Mouse (Mus musculus): ENCODE data around the gene Sclt1. TPM values are rescaled to one million over a fixed set of nuclear protein-coding genes. Genes with fewer than 3 reads are reported as not detected.

Sclt1 gene
- polyA plus RNA-seq, 1 experiment = 2.1 TPM

DNA sequence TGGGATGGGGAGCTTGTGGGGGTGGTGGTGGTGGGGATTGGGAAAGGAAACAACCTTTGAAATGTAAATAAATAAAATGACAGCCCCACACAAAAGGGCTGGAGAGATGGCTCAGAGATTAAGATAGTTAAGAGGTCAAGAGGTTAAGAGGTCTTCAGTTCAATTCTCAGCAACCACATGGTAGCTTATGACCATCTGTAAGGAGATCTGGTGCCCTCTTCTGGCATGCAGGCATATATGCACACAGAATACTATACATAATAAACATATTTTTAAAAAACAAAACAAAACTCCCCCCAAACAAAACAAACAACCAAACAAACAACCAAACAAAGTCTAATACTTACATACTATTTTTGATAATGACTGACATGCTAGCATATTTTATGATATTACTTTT, 67.5 kb downstream of the Sclt1 start:
- no peaks in the 10 kb centered on the region for H3K36me3 ChIP-seq (ENCODE audit: control insufficient read depth, insufficient read depth)

DNA sequence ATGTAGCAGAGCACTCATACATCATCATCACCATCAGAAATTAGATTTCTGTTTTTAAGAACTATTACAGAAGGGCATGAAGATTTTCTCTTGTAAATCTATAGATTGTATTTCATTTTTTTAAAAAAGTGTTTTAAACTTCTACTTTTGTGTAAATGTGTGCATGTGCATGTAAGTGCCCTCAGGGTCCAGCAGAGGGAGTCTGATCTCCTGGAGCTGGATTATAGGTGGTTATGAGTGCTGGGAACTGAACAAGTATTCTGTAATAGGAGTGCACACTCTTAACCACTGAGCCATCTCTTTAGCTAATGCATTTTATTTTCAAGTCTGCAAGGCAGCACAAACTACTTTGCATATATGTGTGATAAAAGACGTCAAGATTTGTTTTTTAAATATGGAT, 86.7 kb downstream of the Sclt1 start:
- no peaks in the 10 kb centered on the region for H3K27me3 ChIP-seq (ENCODE audit: control insufficient read depth, insufficient read depth, insufficient read length)
- TF ChIP-seq MYOG (IDR thresholded peaks at IDR 0.05; ENCODE audit: control insufficient read depth, extremely low read depth, insufficient read length) = no peak
- TF ChIP-seq CEBPB (IDR thresholded peaks at IDR 0.05; ENCODE audit: low read depth) = no peak
- TF ChIP-seq CTCF (IDR thresholded peaks at IDR 0.05; ENCODE audit: control insufficient read depth, insufficient read depth, insufficient read length) = no peak
- TF ChIP-seq MAX (IDR thresholded peaks at IDR 0.05) = no peak
- no peak for TF ChIP-seq MYOD1 (IDR thresholded peaks at IDR 0.05; ENCODE audit: control insufficient read depth, insufficient read length, low read depth)
- no peak for TF ChIP-seq USF1 (IDR thresholded peaks at IDR 0.05; ENCODE audit: low read depth)
- peaks cover 17% of the 10 kb centered on the region for H3K36me3 ChIP-seq (ENCODE audit: control insufficient read depth, insufficient read depth)
- H3K79me3 ChIP-seq (ENCODE audit: low read depth) = no peaks in the 10 kb centered on the region
- H3ac ChIP-seq (ENCODE audit: control insufficient read depth, insufficient read length, low read depth) = no peak overlapping the region
- H3K4me3 ChIP-seq (ENCODE audit: insufficient read depth, poor library complexity, severe bottlenecking) = no peak overlapping the region
- no peaks in the 10 kb centered on the region for H3K79me2 ChIP-seq (ENCODE audit: control insufficient read depth, insufficient read depth)

More for the DNA sequence above, 67.5 kb downstream of the Sclt1 start:
- no peak overlapping the region for H3ac ChIP-seq (ENCODE audit: control insufficient read depth, insufficient read length, low read depth)
- H3K27me3 ChIP-seq (ENCODE audit: control insufficient read depth, insufficient read depth, insufficient read length) = no peaks in the 10 kb centered on the region
- TF ChIP-seq MYOG (IDR thresholded peaks at IDR 0.05; ENCODE audit: control insufficient read depth, extremely low read depth, insufficient read length) (no peak), USF1 (IDR thresholded peaks at IDR 0.05; ENCODE audit: low read depth) (no peak), MAX (IDR thresholded peaks at IDR 0.05) (no peak), CEBPB (IDR thresholded peaks at IDR 0.05; ENCODE audit: low read depth) (no peak), FOSL1 (IDR thresholded peaks at IDR 0.05; ENCODE audit: insufficient read depth, low read length, poor library complexity, severe bottlenecking) (no peak), MYOD1 (IDR thresholded peaks at IDR 0.05; ENCODE audit: control insufficient read depth, insufficient read length, low read depth) (no peak), CTCF (IDR thresholded peaks at IDR 0.05; ENCODE audit: control insufficient read depth, insufficient read depth, insufficient read length) (no peak)
- H3K79me3 ChIP-seq (ENCODE audit: low read depth) = no peaks in the 10 kb centered on the region
- H3K4me3 ChIP-seq (ENCODE audit: insufficient read depth, poor library complexity, severe bottlenecking) = no peak overlapping the region
- no peaks in the 10 kb centered on the region for H3K79me2 ChIP-seq (ENCODE audit: control insufficient read depth, insufficient read depth)

DNA sequence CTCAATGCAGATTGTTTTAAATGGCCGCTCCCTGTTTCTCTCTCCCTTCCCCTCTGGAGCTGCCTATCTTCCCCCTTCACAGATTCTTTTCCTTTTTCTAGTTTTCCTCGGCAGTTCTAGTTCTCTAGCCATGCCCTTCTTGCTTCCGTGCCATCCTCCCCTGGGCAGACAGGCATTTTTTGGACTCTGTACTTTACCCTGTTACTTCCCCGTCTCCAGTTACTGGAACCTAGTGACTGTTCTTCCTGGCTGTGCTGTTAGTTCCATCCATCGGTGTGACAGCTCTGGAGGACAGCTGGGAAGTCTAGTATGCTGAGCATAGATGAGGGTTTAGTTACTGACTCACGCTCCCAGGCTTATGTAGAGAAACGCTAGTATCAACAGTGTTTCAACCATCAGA, 121.3 kb downstream of the Sclt1 start:
- no peak for TF ChIP-seq CTCF (IDR thresholded peaks at IDR 0.05; ENCODE audit: control insufficient read depth, insufficient read depth, insufficient read length)
- no peak for TF ChIP-seq MYOD1 (IDR thresholded peaks at IDR 0.05; ENCODE audit: control insufficient read depth, insufficient read length, low read depth)
- no peak for TF ChIP-seq FOSL1 (IDR thresholded peaks at IDR 0.05; ENCODE audit: insufficient read depth, low read length, poor library complexity, severe bottlenecking)
- no peak for TF ChIP-seq USF1 (IDR thresholded peaks at IDR 0.05; ENCODE audit: low read depth)
- no peak for TF ChIP-seq MYOG (IDR thresholded peaks at IDR 0.05; ENCODE audit: control insufficient read depth, extremely low read depth, insufficient read length)
- TF ChIP-seq CEBPB (IDR thresholded peaks at IDR 0.05; ENCODE audit: low read depth) = no peak
- no peak for TF ChIP-seq MAX (IDR thresholded peaks at IDR 0.05)
- H3K4me3 ChIP-seq (ENCODE audit: insufficient read depth, poor library complexity, severe bottlenecking) = no peak overlapping the region
- no peaks in the 10 kb centered on the region for H3K79me3 ChIP-seq (ENCODE audit: low read depth)
- no peak overlapping the region for H3ac ChIP-seq (ENCODE audit: control insufficient read depth, insufficient read length, low read depth)
- peaks cover under 1% of the 10 kb centered on the region for H3K36me3 ChIP-seq (ENCODE audit: control insufficient read depth, insufficient read depth)
- no peaks in the 10 kb centered on the region for H3K27me3 ChIP-seq (ENCODE audit: control insufficient read depth, insufficient read depth, insufficient read length)
- H3K79me2 ChIP-seq (ENCODE audit: control insufficient read depth, insufficient read depth) = no peaks in the 10 kb centered on the region

DNA sequence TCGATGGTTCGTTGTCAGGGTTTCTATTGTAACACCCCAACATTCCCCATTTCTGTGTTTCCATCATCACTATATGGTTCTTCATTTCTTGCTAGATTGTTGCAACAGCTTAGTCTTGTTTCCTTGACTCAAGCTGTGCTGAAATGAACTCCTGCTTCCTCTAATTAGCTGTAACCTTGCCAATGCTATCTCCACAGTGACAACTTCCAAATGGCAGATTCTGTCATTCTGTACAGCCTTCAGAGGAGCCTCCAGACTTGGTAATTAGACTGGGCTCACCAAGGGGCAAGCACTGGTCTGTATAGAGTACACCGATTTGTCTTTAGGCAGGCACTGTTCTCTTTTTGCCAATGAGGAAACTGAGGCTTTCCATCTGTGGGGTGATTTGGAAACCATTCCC, 123.8 kb downstream of the Sclt1 start:
- no peak overlapping the region for H3ac ChIP-seq (ENCODE audit: control insufficient read depth, insufficient read length, low read depth)
- H3K79me3 ChIP-seq (ENCODE audit: low read depth) = no peaks in the 10 kb centered on the region
- no peaks in the 10 kb centered on the region for H3K27me3 ChIP-seq (ENCODE audit: control insufficient read depth, insufficient read depth, insufficient read length)
- H3K36me3 ChIP-seq (ENCODE audit: control insufficient read depth, insufficient read depth) = peaks cover 25% of the 10 kb centered on the region
- no peak overlapping the region for H3K4me3 ChIP-seq (ENCODE audit: insufficient read depth, poor library complexity, severe bottlenecking)
- no peaks in the 10 kb centered on the region for H3K79me2 ChIP-seq (ENCODE audit: control insufficient read depth, insufficient read depth)
- no peak for TF ChIP-seq MYOD1 (IDR thresholded peaks at IDR 0.05; ENCODE audit: control insufficient read depth, insufficient read length, low read depth)
- TF ChIP-seq CTCF (IDR thresholded peaks at IDR 0.05; ENCODE audit: control insufficient read depth, insufficient read depth, insufficient read length) = no peak
- no peak for TF ChIP-seq MYOG (IDR thresholded peaks at IDR 0.05; ENCODE audit: control insufficient read depth, extremely low read depth, insufficient read length)
- no peak for TF ChIP-seq USF1 (IDR thresholded peaks at IDR 0.05; ENCODE audit: low read depth)
- no peak for TF ChIP-seq MAX (IDR thresholded peaks at IDR 0.05)
- no peak for TF ChIP-seq CEBPB (IDR thresholded peaks at IDR 0.05; ENCODE audit: low read depth)
- TF ChIP-seq FOSL1 (IDR thresholded peaks at IDR 0.05; ENCODE audit: insufficient read depth, low read length, poor library complexity, severe bottlenecking) = no peak

DNA sequence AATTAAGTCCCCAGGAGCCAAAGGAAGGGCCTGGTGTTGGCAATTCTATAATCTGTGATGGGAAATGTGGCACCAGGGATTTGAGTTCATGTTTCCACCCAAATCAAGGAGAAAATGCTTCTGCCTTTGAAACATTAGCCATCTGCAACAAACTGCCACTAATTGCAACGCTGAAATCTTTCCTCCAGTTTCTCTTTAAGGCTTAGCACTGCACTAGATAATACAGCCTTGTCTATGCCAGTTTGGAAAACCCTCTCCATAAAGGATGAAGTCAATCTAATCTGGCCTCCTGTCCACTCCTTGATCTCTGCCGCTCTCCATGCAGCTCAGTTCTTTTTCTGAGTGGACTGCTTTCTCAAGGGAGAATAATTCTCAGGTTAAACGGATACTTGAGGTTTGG, 124.3 kb downstream of the Sclt1 start:
- peaks cover 30% of the 10 kb centered on the region for H3K36me3 ChIP-seq (ENCODE audit: control insufficient read depth, insufficient read depth)
- no peak overlapping the region for H3ac ChIP-seq (ENCODE audit: control insufficient read depth, insufficient read length, low read depth)
- no peak for TF ChIP-seq FOSL1 (IDR thresholded peaks at IDR 0.05; ENCODE audit: insufficient read depth, low read length, poor library complexity, severe bottlenecking)
- TF ChIP-seq CTCF (IDR thresholded peaks at IDR 0.05; ENCODE audit: control insufficient read depth, insufficient read depth, insufficient read length) = no peak
- TF ChIP-seq MYOG (IDR thresholded peaks at IDR 0.05; ENCODE audit: control insufficient read depth, extremely low read depth, insufficient read length) = no peak
- no peak for TF ChIP-seq USF1 (IDR thresholded peaks at IDR 0.05; ENCODE audit: low read depth)
- no peak for TF ChIP-seq CEBPB (IDR thresholded peaks at IDR 0.05; ENCODE audit: low read depth)
- no peak for TF ChIP-seq MAX (IDR thresholded peaks at IDR 0.05)
- no peak for TF ChIP-seq MYOD1 (IDR thresholded peaks at IDR 0.05; ENCODE audit: control insufficient read depth, insufficient read length, low read depth)
- no peaks in the 10 kb centered on the region for H3K79me2 ChIP-seq (ENCODE audit: control insufficient read depth, insufficient read depth)
- H3K79me3 ChIP-seq (ENCODE audit: low read depth) = no peaks in the 10 kb centered on the region
- H3K4me3 ChIP-seq (ENCODE audit: insufficient read depth, poor library complexity, severe bottlenecking) = no peak overlapping the region
- H3K27me3 ChIP-seq (ENCODE audit: control insufficient read depth, insufficient read depth, insufficient read length) = no peaks in the 10 kb centered on the region
